Mouse (Mus musculus) MN1 (cell line): ENCODE results near the gene Gas2l3.
A peak's percentile ranks its signal among the peaks of the same experiment; 100 is the strongest.

Source experiments
- DNase-seq: peaks from one replicate; pipeline ENCODE4 v3.0.0-alpha.2; 2016; ENCODE audit warnings: low spot score

The Gas2l3 gene

DNA sequence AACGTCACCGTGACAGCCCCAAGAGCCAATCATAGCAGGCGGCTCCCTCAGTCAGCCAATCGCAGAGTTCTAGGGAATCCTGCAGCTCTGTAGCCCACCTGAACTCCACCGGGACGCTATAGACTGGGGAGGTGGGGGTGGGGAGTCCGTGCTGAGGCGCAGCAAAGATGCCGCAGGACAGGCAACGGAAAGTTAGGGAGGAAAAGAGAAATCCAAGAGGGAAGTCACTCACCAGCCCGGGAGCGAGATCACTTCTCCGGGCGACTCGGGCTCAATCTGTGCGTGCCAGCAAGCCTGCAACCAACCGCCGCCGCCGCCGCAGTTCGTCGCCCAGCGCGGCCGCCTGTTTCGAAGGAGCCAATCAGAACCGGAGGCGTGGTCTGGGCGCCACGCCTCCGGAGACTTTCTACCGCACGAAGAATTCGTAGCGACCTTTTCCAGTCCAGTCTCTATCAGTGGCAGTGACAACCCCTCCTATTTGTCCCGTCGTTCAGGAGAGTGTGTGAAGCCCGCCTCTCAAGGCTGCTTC is at the start of gene Gas2l3:
Gene Gas2l3 (minus strand): TSS at position 345 of the 529 bp plus-strand sequence.
- peak; percentile 91 for DNase-seq

DNA sequence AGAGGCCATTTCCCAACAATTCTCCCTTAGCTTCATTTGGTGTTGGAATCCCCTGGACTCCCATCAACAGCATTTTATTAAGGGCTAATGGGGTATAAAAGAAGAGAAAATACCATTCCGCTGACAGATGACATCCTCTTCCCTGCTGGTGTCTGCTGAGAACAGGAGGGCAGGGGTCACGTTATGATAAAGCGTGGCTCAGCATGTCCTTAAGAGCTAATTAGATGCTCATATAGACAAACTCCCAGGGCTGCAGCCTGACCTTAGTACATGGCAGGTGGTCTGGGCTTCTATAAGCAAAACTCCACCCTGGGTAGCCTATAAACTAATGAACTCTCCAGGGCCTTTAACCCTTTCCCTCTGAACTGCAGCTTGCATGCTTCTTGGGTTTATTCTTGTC is 47.6 kb upstream of the Gas2l3 start:
- no peak for DNase-seq

DNA sequence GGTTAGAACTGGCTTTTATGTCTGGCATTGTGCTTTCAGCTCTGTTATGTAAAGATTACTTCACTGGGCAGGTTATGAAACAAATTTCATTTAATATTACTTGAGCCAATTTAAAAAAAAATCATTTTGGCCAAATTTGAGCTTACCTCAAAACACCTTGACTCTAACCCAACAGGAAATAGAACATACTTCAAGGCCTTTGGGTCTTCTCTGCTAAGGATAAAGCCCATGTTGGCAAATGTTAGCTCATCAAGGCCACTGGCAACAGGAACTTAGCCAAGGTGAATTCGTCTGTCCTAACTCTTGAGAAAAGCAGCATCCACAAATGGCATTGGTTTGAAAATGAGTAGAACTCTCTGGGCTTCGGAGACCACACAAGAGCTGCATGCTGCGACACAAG is 46.5 kb upstream of the Gas2l3 start:
- no peak for DNase-seq

DNA sequence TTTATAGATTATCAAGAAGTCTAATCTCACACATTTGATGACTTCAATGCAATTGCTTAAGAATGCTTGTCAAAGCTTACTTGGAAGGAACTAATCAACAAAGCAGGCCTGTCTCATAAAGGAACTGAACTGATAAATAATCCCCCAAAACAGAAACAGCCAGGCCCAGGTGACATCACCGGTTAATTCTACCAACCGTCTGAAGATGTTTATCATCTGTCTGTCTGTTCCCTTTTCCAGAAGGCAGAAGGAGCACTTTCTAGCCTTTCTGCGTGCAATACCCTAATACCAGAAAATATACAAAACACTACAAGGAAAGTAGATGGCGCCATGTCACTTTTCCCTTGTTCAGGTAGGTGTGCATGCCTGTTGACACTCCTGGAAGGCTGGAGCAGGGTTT is 45.7 kb upstream of the Gas2l3 start:
- DNase-seq: no peak

DNA sequence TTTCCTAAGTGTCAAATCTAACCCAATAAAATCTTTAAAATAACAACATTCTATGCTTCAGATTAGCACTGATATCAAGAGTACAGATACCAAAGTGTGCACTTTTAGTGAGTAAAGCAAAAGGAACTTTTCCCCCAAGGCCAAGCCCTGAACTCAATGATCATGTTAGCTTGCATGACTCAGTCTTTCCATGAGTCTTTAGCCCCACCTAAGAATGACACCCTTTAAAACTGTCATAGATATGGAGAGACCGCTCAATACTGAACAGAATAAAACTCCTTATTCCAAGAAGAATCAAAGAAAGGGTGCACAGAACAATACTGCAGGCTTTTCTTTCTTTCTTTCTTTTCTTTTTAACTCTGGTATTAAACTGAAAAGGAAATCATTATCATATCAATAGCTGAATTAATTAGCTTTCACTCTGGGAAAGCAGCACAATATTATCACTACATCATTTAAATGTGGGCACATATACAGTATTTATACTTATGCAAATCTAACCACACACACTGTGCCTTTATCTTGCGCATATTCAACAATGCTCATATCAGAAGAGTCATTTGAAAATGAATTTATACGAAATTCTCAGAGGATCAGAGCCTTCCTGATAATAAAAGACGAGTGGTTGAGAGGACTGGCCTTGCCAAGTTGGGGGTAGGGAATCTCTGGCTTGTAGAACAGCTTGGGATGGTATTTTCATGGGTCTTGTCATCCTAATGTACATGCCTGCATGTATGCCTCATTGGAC is 43.4 kb upstream of the Gas2l3 start:
- DNase-seq: no peak

DNA sequence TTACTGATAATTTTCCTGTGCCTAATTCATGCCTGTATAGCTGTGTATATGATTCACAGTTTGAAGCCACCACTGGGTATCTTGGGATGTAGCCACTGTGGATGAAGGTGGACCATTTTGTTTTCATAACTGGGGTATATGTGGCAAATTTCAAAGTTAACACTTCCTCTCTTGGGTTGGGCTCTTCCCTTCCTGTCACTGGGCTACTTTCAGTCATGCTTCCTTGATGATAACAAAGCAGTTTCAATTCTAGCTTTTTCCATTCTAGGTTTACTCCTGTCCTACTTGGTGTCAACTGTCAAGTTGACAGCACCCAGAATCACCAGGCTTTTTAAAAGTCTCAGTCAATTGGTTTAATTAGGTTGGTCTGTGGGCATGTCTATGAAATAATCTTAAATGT is 41.1 kb upstream of the Gas2l3 start:
- DNase-seq: no peak

DNA sequence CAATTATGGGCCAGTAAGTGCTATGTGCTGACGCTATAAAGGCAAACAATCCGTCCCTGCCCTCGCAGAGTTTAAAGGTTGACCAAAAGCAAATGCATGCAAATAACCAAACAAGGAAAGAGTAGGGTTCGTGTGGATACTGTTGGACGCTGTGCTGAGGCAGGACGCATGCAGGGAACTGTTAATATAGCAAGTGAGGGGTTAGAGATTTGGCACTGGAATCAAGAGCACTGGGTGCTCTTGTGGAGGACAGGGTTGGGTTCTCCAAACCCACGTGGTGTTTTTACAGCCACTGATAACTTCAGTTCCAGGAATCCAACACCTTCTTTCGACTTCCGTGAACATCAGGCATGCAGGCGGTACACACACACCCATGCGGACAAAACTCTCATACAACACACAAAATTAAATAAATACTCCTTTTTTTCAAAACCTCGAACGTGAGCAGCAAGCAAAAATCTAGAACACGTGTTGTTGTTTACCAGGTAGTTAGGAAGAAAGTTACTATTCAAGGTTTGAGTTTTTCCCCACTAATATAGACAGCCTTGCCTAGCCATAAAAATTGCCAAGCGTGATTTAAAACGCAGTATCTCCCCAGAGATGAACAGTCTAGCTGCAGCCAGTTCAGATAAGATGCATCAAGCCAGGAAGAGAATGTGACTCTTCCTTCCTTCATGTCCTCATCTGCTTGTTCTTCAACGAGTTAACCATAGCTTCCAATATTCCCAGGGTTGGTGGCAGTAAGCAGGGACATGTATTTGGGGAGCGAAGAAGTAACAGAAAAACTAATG is 40.2 kb upstream of the Gas2l3 start:
- DNase-seq: no peak

DNA sequence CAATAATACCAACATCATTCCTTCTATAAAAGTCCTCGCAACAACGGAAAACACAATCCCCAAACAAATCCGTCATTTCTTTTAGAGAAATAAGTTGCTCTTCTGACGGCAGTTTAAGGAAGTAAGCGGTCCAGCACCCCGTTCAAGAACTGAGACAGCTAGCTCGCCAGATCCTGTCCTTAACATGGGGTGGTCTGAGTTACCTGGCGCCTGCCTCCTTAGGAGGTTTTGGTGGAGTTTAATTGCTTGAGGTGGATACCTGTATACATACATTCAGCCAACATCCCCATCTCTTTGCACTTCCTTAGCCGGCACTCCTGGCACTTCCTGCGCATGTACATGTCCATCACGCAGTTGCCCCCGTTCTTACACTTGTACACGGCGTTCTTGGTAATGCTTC is 39.3 kb upstream of the Gas2l3 start:
- no peak for DNase-seq

DNA sequence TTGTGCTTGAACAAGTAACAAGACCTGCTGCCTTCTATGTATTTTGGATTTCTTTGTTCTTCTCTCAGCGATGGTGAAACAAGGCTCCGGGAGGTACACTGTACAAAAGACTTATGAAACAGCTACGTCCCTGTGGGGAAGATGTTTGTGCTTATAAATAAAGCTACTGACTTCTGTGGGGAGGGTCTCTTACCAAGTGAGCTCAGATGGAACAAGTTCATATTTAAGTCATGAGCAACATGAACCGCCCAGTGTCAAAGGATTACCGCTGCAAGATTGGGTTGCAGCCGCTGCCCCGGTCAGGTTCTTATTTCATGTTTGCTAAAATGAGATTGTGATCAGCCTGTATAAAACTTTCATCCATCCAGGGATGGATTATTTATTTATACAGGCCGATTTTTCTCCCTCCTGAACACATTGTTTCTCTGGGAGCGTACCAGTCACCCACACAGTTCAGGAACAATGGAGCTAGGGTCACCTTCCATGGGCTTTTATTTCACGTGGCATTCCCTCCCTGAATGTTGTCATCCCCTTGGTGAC is 38.4 kb upstream of the Gas2l3 start:
- DNase-seq: no peak

DNA sequence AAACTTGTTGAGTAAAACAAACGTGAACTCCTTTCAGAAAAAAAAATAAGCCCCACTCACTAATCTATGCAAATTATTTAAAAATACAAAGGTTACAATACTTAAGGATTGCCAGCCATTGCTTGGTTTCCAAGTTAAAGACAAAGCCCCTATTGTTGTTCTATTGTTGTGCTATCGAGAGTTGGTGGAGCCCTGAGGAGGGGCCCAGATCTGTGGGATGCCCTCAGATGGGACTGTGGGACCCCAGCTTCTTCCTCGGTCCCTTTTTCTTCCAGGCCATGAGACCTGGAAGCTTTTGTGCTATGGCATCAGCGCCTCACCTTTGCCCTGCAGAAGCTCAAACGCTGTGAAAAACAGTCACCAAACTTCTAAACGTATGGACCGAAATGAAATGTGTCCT is 37.9 kb upstream of the Gas2l3 start:
- DNase-seq: no peak

DNA sequence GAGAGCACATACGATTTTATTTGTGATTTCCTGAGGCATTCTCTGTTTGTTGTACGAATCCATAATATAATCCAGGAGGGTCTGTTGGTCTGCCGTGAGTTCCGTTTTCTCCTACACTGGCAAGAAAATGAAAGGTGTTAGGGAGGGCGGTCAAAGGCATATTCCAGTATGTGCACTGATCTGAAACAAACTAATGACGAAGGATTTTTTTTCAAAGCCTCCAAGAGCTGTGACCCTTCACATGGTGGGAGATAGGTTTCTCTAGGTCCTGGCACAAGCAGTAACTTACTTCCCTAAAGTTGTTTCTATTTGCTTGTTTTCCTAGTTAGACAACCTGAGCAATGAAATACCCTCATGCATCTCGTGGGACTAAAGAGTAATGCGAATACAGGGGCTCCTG is 35.0 kb upstream of the Gas2l3 start:
- no peak for DNase-seq

DNA sequence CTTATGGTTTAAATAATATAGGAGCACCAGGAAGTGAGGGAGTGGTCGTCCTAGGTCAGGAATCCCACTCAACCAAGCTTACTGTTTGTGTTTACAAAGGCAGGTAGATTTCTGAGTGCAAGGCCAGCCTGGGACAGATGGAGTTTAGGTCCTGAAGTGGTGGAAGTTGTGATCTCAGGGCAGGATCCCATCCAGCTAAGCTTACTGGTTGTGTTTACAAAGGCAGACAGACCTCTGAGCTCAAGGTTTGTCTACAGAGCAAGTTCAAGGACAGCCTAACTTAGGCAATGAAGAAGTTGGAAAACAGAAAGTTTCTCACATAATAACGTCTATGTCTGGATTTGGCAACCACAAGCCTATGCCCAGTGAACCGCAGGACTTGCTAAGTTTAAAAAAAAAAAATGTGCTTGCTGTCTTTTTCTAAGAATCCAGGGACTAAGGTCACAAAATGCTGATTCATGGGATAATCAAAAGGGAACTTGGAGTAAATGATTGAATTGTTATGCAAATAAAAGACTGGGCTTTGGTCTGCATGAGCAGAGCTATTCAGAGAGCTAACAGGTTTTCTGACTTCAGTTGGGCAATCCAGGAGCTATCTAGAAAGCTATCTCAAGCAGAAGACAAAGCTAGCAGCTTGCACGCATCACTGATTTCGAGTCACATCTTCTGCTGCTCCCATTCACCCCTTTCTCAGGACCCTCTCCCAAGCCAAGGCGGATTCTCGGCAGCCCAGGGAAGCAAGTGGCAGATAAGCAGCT is 27.0 kb upstream of the Gas2l3 start:
- no peak for DNase-seq

DNA sequence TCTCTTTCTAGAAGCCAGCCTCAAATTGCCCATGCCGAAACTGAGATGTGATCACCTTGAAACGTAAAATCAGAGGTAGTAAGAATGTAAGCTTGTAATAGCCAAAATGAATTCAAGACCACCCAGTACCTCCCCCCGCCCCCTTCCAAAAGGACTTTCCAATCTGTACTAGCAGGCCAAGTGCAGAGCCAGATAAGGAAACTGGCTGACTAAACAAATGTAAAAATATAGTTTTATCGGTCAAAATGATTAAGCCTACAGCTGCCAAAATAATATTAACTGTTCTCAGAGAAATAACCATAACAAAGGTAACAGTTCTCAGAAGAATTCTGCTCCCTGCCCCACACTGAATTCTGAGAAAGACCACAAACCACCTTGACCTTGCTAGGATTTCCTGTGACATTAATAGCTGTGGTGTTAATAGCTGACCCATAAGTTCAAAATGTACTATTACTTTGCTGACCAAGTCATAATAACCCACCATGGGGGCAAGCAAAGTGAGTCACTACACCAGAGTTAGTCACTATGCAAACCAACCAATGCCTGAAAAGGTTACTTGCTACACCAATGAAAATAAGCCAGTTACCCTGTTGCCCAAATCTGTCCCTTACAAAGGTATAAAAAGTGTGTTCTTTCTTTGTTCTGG is 21.1 kb upstream of the Gas2l3 start:
- no peak for DNase-seq

DNA sequence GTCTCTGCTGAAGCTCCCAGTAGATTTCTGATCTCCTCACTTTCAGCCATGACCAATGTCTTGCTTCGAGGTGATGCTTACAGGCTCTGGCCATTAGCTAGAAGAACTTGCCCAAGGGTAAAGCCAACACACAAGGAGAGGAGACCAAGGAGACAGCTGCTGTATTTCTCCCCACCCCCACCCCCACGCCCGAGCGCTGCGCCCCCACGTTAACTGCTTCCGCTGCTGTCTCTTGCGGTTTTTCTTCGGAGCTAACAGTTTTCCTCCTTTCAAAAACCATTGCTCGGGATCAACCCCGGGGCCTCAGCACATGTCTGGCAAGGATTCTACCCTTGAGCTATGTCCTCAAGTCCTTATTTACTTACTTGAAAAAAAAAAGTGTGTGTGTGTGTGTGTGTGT is 19.1 kb upstream of the Gas2l3 start:
- DNase-seq: no peak

DNA sequence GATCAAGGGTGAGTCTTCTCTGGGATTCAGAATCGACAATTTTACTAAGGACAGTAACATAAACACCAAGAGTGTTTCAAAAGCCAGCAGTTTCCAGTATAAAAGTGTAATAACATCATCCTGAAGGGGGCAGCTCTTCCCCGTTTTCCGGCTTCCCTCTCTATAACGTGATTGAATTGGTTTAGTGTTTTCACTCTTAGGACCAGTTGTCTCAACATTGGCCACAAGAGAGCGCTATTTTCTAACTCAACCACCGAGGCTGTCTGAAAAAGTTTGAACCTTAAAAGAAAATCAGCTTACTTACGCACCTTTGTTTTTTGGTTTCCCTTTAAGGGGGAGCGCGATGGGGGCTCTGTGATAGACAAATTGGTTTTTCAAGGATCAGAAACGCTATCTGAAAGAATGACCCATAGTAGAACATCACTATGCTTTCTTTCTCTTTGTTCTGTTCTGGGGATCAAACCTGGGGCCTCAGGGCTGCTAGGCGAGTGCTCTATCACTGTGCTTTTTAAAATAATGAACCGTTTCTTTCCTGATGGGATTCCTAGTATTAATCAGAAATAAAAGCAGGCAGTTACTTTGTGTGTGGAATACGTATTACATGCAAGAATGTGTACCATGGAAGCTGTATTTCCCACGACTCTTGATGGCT is 18.2 kb upstream of the Gas2l3 start:
- DNase-seq: peak; percentile 93

DNA sequence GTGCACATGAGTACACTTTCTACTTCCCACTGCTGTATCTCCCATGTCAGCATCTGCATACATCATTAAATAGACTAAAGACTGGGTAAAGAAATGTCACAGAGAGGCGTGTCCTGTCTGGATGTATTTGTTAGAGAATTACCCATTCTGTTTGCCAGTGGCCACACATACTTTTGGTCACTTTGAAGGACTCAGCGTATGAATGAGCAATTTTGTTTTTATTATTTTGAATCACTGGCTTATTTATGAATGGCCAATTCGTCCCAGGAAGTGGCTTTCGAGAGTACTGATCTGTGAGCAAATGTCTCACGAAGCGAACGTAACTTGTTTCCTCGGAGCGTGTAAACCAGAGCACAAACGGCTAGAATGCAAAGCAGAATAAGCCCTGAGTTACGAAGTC is 17.2 kb upstream of the Gas2l3 start:
- no peak for DNase-seq

DNA sequence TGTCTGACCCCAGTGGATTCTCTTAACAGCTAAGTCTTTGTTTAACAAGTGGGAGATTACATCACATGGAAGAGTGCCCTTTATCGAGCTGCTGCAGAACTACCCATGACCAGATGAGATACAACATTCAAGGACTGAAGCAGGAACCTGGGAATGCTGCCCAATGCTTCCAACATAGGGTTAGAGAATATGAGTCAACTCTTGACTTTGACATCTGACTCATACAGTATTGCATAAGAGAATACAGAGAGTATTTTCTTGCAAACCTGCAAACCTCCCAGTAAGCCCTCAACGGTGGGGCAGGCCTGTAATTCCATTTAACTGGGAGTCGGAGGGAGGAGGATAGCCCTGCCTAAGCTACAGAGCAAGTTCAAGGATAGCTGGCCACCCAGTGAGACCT is 15.0 kb upstream of the Gas2l3 start:
- no peak for DNase-seq

DNA sequence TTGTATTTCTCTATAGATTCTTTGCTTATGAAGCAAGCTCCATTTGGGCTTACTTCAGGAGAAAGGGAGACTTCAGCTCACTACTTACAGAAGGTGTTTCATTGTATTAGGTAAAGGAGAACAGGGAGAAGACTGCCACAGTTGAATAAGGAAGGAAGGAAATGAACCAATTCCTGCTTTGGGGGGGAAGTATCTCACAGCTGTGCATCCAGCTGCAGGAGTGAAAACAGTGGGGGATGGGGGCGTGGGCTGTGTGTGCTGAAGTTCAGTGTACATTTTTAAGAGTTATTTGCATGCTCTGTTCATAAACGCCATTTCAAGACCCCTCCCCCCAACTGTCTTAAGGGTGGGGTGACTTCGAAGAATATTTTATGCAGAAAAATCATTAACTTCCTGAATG is 10.0 kb upstream of the Gas2l3 start:
- no peak for DNase-seq

DNA sequence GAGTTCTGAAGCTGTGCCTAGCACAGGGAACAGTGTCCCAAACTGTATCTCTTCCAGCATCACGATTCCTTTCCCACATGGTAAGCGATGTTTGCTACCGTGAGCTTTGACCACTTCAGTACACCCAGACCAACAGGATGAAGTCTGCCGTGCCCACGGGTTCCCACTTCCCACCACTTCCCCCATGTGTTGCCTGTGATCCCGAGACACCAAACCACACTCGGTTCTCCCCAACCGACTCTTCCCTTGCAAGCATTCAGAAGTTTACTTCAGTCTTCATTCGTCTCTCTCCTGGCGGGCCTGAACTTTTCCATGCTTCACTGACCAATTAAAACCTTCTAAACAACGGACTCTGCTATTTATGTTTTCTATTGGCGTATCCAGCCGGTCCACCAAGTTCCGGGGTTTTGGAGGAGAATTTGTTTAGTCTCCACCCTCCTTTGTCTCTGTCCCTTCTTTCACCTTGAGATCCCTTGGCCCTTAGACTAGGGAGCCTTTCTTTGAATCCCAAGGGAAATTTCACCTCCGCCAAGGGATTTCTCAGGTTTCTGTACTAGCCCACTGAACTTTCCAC is 9.4 kb upstream of the Gas2l3 start:
- DNase-seq: no peak

DNA sequence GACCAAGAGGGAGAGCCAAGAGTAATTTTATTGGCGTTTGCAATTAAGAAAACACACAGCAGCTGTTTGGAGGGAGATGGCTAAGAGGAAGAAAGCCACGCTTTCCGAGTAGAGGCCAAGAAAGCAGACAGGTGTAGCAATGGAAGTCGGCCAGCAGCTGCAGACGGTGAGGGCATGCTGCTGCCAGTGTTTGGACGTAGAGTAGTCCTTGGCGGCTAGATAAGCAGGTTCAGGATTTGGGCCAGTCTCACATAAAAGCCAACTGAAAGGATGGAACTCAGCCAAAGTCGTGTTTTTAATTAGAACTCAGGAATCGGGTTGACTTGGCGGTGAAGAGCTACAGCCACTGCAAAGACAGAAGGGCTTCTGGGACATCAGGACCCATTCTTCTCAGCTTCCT is 6.6 kb upstream of the Gas2l3 start:
- peak; percentile 48 for DNase-seq

DNA sequence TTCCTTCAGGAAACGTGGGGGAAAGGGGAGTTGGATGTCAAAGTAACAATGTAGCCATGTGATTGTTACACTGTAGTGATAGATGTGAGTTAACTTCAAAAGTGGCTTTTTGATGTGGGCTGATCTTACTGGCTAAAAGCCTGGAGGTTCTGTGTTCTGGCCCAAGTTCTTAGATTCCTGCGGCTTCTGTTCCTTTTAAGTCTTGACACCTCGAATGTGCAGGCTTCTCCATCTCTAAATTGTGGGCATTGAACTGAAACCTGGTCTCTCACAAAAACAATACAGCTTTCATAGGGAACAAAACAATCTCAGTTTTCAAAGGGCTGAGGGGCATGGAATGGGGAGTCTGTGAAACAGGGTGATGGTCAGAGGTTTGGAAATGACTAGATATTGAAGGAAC is 614 bp upstream of the Gas2l3 start:
- DNase-seq: no peak
